Mouse (Mus musculus) liver, embryonic 14.5 days (tissue): Measurements from ENCODE around the gene Slc22a7.

Experiments used
- CTCF ChIP-seq: IDR thresholded peaks from 2 replicates; pipeline ENCODE4 v1.5.1; 2016; ENCODE audit warnings: antibody characterized with exemption, low read depth, control low read depth
- EP300 ChIP-seq: IDR thresholded peaks from 2 replicates; pipeline ENCODE4 v1.6.1; 2016; ENCODE audit warnings: antibody characterized with exemption, low read depth

- no peak for TF ChIP-seq CTCF
- no peak for TF ChIP-seq EP300
Measured at GRCm38 (mm10) chr17:46483561-46484001, 45.3 kb upstream of the Slc22a7 start.
